Mouse (Mus musculus) urinary bladder, adult 18-20 months (tissue): ENCODE measurements around the gene Rnf13.

Source experiments
- DNase-seq, 2 experiments: peaks; one replicate each; pipeline ENCODE4 v3.0.0; 2022; ENCODE audit warnings: low spot score in 2 of 2, mixed read lengths in 2 of 2

Rnf13 gene

DNA sequence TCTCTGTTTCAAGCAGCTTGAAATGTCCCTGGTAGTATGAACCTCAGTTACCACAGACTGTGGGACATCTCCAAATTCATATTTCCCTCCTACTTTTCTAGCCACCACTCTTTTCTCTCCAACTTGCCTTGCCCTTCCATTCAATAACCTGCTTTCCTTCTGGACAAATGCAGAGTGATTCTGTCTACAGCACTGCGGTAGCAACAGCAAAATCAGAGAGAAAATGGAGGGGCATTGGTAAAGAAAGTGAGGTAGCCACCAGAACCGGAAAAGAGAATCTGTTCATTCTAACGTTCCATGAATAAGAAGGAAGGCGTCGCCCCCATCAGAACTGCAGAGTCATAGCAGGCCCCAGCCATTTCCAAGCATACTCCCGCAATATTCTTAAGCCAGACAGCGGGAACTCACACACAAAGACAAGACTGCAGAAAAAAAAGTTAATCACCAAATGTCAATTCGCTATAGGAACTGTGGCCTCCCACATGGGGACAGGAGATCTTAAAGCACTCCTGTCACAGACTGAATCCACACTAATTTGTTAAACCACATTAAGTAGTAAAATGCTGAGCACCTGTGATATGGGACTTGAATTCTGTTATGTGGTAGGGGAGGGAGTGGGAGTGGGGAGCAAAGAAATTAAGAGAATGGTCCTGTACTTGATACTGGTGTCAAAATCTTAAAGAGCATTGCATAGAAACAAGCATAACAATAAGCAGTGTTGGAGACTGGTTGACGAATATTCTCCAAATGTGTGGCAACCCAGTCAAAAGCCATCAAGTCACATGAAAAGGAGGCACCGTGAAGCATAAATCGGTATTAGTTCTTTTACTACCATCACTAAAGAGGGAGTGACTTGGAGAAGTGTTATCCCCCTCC lies 110.2 kb downstream of the Rnf13 start:
- no peak for DNase-seq

DNA sequence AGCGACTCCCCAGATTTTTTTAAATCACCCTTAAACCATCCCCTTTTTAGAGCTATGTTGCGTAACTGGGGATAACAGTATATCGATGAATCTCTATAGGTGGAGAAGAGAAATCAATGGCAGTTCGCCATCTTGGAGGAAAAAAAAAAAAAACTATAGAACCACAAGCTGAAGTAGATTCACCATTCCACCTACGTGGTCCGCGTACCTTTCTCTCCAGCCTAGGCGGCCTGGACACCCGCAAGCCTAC lies 110.7 kb downstream of the Rnf13 start:
- no peak for DNase-seq

DNA sequence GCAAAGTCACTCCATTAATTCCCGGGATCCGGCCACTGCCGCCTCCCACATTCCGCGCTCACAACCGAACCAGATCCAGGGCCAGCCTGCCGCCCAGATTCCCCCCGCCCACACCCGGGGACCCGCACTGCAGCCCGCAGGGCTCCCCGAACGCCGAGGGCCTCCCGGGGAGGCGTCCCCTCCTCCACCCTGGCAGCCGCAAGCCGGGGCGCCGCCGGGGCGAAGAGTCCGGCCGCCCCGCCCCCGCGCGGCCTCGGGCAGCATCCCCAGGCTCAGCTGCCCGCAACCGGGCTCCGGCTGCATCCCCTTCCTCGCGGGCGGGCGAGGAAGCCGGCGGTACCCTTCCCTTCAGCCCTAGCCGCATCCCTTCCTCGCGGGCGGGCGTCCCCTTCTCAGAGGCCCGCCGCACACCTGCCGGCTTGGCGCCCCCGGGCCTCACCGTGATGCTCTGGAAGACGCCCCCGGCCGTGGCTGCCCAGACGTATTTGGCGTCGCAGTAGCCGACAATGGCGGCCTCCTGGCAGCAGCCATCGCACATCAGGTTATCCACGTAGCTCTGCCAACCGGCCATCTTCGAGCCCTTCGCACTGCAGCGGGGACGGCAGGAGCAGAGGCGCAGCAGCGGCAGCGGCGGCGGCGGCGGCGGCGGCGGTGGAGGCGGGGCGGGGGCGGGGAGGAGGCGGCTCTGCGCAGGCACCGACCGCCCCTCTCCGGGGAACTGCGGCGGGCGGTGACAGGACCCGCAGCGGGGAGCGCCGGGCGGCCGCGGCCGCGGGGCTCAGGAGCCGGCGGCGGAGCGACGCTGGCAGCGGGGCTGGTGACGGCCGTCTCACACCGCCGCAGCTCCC lies 111.3 kb downstream of the Rnf13 start:
- peak; percentile 30 to 68 for DNase-seq

DNA sequence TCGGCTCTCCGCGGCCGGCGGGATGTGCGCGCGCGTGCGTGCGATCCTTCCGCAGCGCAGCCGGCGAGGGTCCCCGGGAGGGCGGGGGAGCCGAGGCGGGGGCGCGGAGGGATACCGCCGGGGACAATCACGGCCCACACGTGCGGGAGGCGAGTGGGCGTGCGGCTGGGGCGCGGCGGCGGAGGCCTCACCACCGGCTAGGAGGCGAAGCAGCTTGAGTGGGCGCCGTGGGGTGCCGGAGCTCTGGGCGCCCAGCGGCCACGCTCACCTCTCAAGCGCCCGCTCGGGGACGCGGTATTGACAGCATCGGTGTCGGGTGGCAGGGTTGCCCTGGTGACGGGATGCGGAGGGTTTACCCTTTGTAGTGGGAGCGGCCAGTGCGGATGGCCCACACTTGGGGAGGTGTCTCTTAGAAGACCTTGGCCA lies 111.9 kb downstream of the Rnf13 start, which contains the start of gene Pfn2:
Pfn2 (minus strand) TSS at position 320 of the 426 bp plus-strand sequence.
- peak; percentile 31 to 61 for DNase-seq

DNA sequence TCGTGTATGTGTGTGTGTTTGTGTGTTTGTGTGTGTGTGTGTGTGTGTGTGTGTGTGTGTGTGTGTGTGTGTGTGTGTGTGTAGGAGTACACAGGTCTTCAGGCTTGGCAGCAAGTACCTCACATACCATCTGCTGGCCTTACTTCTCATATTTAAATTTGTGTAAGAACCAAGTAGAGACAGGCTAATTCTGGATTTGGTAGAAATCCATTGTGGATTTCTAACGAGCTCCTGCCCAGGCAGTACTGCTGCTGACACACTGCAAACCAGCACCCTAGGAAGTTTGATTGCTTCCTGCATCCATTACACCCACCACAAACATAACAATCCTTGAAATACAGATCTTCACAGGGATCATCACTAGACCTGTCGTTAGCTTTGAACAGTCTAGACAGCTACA lies 147.1 kb downstream of the Rnf13 start:
- DNase-seq: no peak
